Mouse (Mus musculus): ENCODE data around the gene Gm29427.

GRCm38 (mm10) chr1:130715561-130716217, at the start of gene Gm29427:
- TF ChIP-seq CTCF (IDR thresholded peaks at IDR 0.05; ENCODE audit: control insufficient read depth, insufficient read depth, insufficient replicate concordance, low read depth, low read length) (no peak), POLR2A (IDR thresholded peaks at IDR 0.05; ENCODE audit: control insufficient read depth, low read depth, low read length) (peak; percentile 40)
